Mouse (Mus musculus): ENCODE results near the gene Rpn2.

- TF ChIP-seq CTCF (IDR thresholded peaks at IDR 0.05; ENCODE audit: extremely low read depth, insufficient read length, insufficient replicate concordance, low read depth, low read length): no peak
- no peak for TF ChIP-seq POLR2A (IDR thresholded peaks at IDR 0.05; ENCODE audit: low read depth, low read length)
Observed at GRCm38 (mm10) chr2:157371696-157372095, 92.9 kb downstream of the Rpn2 start.
